Mouse (Mus musculus): ENCODE measurements around the gene Cd44. TPM values are rescaled to one million over a fixed set of nuclear protein-coding genes. Genes with fewer than 3 reads are reported as not detected.

The Cd44 gene
- polyA plus RNA-seq, 1 experiment from 2014 or later: 19.4 TPM

DNA sequence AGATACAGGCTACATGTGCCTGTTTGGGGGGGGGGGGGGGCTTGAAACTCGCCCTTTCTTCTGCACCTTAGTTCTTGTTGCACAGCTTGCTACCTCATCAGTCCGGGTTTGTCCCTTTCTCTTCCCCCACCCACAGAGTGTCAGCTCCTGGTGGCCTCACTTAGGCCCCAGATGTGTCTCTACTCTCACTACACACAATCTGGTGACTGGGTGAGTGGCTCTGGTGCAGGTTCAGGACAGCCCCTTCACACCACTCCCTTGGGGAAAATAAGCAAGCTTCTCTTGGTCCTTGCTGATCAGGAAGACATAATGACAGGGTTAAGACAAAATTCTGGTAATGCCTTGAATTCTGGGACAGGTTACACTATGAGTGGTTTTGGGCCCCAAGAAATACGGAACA lies 11.0 kb upstream of the Cd44 start:
- no peak overlapping the region for H3K4me2 ChIP-seq
- H3K27me3 ChIP-seq (replicated peaks): no peaks in the 10 kb centered on the region
- H3K4me3 ChIP-seq (replicated peaks): no peak overlapping the region
- H3K27ac ChIP-seq: no peak overlapping the region
- H3K36me3 ChIP-seq: no peaks in the 10 kb centered on the region
- no peaks in the 10 kb centered on the region for H3K4me1 ChIP-seq
- no peak for ATAC-seq (ENCODE audit: insufficient read depth, low FRiP score, low read depth)
- 77% methylated on average over 3 of the region's 3 CpGs for WGBS
- no peaks in the 10 kb centered on the region for H3K9me3 ChIP-seq
- H3K9ac ChIP-seq: no peak overlapping the region

DNA sequence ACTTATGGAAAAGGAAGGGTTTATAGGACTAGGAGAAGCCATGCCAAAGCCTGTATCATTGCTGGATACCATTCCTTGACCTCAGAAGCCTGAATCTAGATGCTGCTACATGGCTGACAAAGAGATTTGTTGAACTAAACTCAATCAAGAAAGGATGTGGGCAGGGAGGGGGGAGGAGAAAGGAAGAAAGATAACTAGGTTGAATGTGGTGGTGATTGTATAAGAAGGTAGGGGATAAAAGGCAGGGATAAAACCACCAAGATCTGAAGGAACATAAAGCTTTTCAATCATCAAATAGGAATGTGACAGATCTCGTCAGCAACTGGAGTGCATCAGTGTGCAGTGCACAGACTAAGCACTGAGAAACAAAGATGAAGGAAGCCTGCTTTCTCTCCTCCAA lies 7.9 kb upstream of the Cd44 start:
- Histone ChIP-seq H3K4me1 (no peaks in the 10 kb centered on the region), H3K4me2 (no peak overlapping the region), H3K9ac (no peak overlapping the region), H3K27me3 (replicated peaks) (no peaks in the 10 kb centered on the region), H3K9me3 (no peaks in the 10 kb centered on the region), H3K36me3 (no peaks in the 10 kb centered on the region), H3K4me3 (replicated peaks) (no peak overlapping the region), H3K27ac (no peak overlapping the region)
- no peak for ATAC-seq (ENCODE audit: insufficient read depth, low FRiP score, low read depth)
- 75% methylated on average over 1 of the region's 1 CpGs for WGBS

DNA sequence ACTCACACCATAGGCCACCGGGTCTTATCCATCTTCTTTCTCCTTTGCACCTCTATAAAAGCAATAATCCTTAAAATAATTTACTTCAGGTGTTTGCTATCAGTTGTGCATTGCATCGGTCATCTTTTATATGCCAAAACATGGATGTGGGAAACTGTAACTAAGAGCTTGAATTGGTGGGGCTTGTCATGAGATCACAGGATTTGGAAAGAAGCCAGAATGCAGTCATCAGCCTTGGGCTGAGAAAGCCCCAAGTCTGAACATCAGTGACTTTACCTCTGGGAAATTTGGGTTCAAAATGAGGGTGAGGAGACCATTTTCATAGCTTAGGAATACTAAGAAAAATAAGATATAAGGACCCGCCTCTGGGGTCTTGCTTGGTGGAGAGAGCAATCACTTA lies 4.1 kb upstream of the Cd44 start:
- no peak overlapping the region for H3K4me3 ChIP-seq (replicated peaks)
- H3K4me2 ChIP-seq: no peak overlapping the region
- H3K9ac ChIP-seq: no peak overlapping the region
- no peaks in the 10 kb centered on the region for H3K9me3 ChIP-seq
- H3K36me3 ChIP-seq: no peaks in the 10 kb centered on the region
- WGBS: 72% methylated on average over 3 of the region's 3 CpGs
- H3K27ac ChIP-seq: no peak overlapping the region
- 0 out of 2 replicates have a peak, but pooled peaks cover 3% of the 10 kb centered on the region for H3K4me1 ChIP-seq
- no peak for ATAC-seq (ENCODE audit: insufficient read depth, low FRiP score, low read depth)
- no peaks in the 10 kb centered on the region for H3K27me3 ChIP-seq (replicated peaks)

DNA sequence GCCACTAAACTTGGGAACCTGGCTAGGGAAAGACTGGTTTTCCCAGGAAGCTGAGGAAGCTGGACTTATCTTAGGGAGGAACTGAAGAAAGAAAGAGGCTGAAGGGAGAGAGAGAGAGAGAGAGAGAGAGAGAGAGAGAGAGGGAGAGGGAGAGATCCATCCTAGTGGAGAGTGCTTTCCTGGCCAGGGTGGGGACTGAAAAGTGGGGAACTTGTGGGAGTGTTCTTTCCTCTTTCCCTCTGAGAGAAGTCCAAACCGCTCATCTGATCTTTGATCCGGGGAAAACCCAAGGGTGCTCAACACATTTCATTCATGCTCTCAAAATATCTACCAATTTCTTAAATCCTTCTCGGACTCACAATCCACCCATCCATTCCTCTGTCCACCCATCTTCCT lies 361 bp upstream of the Cd44 start:
- Histone ChIP-seq H3K36me3 (no peaks in the 10 kb centered on the region), H3K4me3 (replicated peaks) (peak overlapping the region; percentile 57), H3K9me3 (no peaks in the 10 kb centered on the region), H3K4me1 (0 out of 2 replicates have a peak, but pooled peaks cover 3% of the 10 kb centered on the region), H3K27me3 (replicated peaks) (no peaks in the 10 kb centered on the region), H3K4me2 (peak overlapping the region; percentile 85), H3K27ac (0 out of 2 replicates have a peak overlapping the region, but pooled peaks have one; percentile 66), H3K9ac (no peak overlapping the region)
- WGBS: 13% methylated on average over 3 of the region's 3 CpGs
- peak; percentile 28; the same call in 1 of the 2 replicates for ATAC-seq (ENCODE audit: insufficient read depth, low FRiP score, low read depth)

DNA sequence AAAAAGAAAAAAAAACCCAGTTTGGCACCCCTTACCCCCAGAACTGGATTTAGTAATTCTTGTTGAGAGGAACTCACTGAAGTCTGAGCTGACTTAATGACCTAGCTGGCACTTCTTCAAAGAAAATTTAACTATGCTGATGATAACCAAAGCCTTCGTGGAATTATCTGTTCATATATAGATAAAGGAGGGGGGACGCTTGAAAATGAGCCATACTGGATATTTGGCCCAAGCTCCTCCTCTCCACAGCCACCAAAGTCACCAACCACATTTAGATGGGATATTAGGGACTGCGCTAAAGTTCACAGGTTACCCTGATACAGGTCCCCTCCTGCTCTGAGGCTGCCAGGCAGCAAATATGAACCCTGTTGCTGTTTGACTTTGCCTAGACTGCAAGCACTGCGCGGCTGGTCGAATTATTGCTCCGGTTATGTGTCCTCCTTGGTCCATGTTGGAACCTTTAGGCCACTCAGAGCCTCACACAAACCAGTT lies 1.2 kb downstream of the Cd44 start:
- ATAC-seq (ENCODE audit: insufficient read depth, low FRiP score, low read depth): no peak
- Histone ChIP-seq H3K4me1 (0 out of 2 replicates have a peak, but pooled peaks cover 3% of the 10 kb centered on the region), H3K9me3 (no peaks in the 10 kb centered on the region), H3K9ac (peak overlapping the region; percentile 53; the same call in 1 of the 2 replicates), H3K27me3 (replicated peaks) (no peaks in the 10 kb centered on the region), H3K27ac (no peak overlapping the region), H3K4me2 (peak overlapping the region; percentile 85), H3K4me3 (replicated peaks) (peak overlapping the region; percentile 57), H3K36me3 (no peaks in the 10 kb centered on the region)
- 53% methylated on average over 7 of the region's 7 CpGs for WGBS

DNA sequence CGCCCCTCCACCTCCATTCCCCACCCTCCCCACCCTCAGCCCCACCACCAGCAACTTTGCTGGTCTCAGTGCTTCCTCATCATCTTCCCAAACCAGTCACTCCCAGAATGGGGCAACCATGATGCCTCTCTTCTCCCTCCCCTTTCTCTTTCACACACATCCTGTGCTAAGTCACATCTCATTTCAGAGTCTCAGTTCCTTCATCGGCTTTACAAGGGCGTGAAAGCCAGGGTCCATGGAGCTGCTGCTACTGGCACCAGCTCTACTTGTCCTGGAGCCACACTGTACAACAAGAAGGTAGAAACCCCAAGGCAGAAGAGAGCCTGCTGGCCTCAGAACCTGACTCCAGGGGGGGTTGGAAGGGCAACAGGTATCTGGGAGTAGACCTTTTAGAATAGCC lies 2.2 kb downstream of the Cd44 start:
- no peak overlapping the region for H3K9ac ChIP-seq
- 56% methylated on average over 3 of the region's 3 CpGs for WGBS

DNA sequence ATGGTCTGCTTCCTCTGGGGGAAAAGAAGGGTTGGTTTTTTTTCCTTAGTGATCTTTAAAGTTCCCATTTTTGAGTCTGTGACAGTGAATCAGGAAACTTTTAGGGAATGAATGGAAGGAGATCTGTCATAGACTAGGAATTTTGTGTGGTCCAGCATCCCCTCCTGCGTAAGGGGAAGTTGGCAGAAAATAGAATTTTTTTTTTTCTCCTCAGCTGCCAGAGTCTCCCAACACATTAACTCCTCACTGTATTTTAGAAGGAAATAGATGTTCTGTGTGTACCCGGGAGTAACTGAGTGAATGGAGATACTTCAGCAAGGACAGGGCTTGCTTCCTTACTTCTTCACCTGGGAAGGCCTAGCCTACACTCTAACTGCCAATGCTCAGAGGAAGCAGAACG lies 2.9 kb downstream of the Cd44 start:
- no peaks in the 10 kb centered on the region for H3K9me3 ChIP-seq
- 60% methylated on average over 3 of the region's 3 CpGs for WGBS
- no peak overlapping the region for H3K27ac ChIP-seq
- no peak overlapping the region for H3K9ac ChIP-seq
- H3K4me2 ChIP-seq: 0 out of 2 replicates have a peak overlapping the region, but pooled peaks have one; percentile 85
- H3K27me3 ChIP-seq (replicated peaks): no peaks in the 10 kb centered on the region
- no peak for ATAC-seq (ENCODE audit: insufficient read depth, low FRiP score, low read depth)
- no peaks in the 10 kb centered on the region for H3K36me3 ChIP-seq
- H3K4me3 ChIP-seq (replicated peaks): peak overlapping the region; percentile 2; the same call in 1 of the 2 replicates
- peaks cover 5% of the 10 kb centered on the region; the same call in 1 of the 2 replicates for H3K4me1 ChIP-seq

More for the DNA sequence above, 2.2 kb downstream of the Cd44 start:
- H3K4me1 ChIP-seq: peaks cover 4% of the 10 kb centered on the region; the same call in 1 of the 2 replicates
- peak overlapping the region; percentile 85 for H3K4me2 ChIP-seq
- no peak for ATAC-seq (ENCODE audit: insufficient read depth, low FRiP score, low read depth)
- peak overlapping the region; percentile 57; the same call in 1 of the 2 replicates for H3K4me3 ChIP-seq (replicated peaks)
- H3K36me3 ChIP-seq: no peaks in the 10 kb centered on the region
- H3K27ac ChIP-seq: no peak overlapping the region
- no peaks in the 10 kb centered on the region for H3K27me3 ChIP-seq (replicated peaks)
- H3K9me3 ChIP-seq: no peaks in the 10 kb centered on the region

DNA sequence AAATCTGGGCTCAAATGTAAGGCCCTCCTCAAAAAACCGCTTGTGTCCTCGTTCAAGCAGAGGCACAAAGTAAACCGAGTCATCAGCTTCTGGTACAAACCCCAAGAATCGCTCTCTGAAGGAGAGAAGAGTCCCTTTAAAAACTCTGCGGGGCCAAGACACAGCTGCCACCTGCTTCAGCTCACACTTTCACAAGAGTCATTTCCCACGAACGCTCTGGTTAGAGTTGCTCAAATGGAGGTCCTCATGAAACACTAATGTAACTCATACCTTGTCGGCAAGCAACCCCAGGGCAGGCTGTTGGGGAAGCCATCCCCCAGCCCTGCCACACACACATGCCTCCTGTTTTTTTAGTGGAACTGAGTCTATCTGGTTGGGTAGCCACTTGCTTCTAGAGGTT lies 5.3 kb downstream of the Cd44 start:
- H3K9me3 ChIP-seq: no peaks in the 10 kb centered on the region
- H3K9ac ChIP-seq: no peak overlapping the region
- peaks cover 2% of the 10 kb centered on the region; the same call in 1 of the 2 replicates for H3K4me1 ChIP-seq
- ATAC-seq (ENCODE audit: insufficient read depth, low FRiP score, low read depth): no peak
- H3K4me3 ChIP-seq (replicated peaks): no peak overlapping the region
- whole genome bisulfite sequencing: 77% methylated on average over 8 of the region's 8 CpGs
- no peaks in the 10 kb centered on the region for H3K36me3 ChIP-seq
- H3K27me3 ChIP-seq (replicated peaks): no peaks in the 10 kb centered on the region
- H3K4me2 ChIP-seq: no peak overlapping the region
- no peak overlapping the region for H3K27ac ChIP-seq

DNA sequence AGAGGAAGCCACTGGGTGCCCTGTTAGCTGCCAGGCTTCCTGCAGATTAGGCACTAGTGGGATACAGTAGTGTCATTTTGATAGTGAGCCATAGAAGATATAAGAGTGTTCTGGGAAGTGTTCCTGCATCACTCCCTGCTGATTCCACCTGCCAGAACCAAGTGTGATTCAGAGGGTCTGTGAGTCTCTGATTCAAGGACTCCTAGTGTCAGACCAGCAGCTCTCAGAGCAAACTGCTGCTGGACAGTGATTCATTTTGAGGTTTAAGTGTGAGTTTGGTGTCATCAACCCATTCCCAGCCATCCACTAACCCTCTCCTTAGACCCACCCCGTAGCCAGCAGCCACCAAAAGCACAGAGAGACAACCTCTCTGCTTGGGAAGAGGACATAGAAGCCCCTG lies 6.3 kb downstream of the Cd44 start:
- ATAC-seq (ENCODE audit: insufficient read depth, low FRiP score, low read depth): no peak
- H3K4me3 ChIP-seq (replicated peaks): no peak overlapping the region
- 91% methylated on average over 1 of the region's 1 CpGs for WGBS
- H3K27ac ChIP-seq: no peak overlapping the region
- no peak overlapping the region for H3K4me2 ChIP-seq
- peaks cover 2% of the 10 kb centered on the region; the same call in 1 of the 2 replicates for H3K4me1 ChIP-seq
- H3K27me3 ChIP-seq (replicated peaks): no peaks in the 10 kb centered on the region
- no peaks in the 10 kb centered on the region for H3K36me3 ChIP-seq
- no peaks in the 10 kb centered on the region for H3K9me3 ChIP-seq
- H3K9ac ChIP-seq: no peak overlapping the region

DNA sequence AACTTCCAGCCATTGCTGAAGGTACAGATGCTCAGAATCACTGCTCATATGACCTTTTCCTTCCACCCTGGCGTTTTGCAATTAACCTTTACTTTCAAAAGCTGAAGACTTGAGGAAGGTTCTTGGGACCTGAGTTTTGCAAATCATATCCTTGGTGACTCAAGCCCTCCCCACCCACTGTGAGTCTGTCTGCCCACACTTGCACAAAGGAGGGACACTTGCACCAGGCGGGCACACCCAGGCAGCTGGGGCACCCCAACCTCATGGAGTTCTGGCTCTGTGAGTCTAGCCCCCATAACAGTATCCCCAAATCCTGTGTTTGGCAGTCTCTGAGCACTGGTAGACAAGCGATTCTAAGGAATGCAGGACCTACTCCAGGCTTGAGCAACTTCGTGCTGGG lies 6.7 kb downstream of the Cd44 start:
- Histone ChIP-seq H3K4me3 (replicated peaks) (no peak overlapping the region), H3K27me3 (replicated peaks) (no peaks in the 10 kb centered on the region), H3K4me1 (peaks cover 2% of the 10 kb centered on the region; the same call in 1 of the 2 replicates), H3K4me2 (no peak overlapping the region), H3K9ac (no peak overlapping the region), H3K36me3 (no peaks in the 10 kb centered on the region), H3K27ac (no peak overlapping the region), H3K9me3 (no peaks in the 10 kb centered on the region)
- no peak for ATAC-seq (ENCODE audit: insufficient read depth, low FRiP score, low read depth)
- 62% methylated on average over 4 of the region's 4 CpGs for WGBS

DNA sequence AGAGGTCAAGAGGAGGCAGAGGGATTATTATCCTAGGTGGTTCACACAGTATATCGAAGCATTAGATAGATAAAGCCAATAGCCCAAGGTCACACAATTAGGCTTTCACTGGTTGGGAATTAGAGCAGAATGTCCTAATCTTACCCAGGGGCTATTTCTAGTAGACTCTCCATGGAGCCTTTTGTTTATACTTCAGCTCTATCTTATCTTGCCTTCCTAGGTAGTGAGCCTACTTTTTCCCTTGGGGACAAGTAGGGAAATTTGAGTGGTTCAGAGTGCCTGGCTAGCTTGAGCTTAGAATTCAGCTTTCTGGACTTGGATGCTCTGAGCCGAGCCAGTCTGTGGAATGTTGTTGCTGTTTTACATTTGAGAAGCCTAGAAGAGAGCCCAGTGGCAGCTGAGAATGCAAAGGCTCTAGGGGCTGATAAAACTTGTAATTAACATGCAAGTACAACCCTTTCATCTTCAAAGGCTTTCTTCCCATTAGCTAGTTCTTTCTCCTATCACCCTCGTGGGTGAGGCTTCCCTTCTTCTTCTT lies 12.7 kb downstream of the Cd44 start:
- H3K27ac ChIP-seq: no peak overlapping the region
- no peaks in the 10 kb centered on the region for H3K27me3 ChIP-seq (replicated peaks)
- H3K36me3 ChIP-seq: no peaks in the 10 kb centered on the region
- no peak overlapping the region for H3K9ac ChIP-seq
- no peaks in the 10 kb centered on the region for H3K9me3 ChIP-seq
- H3K4me1 ChIP-seq: no peaks in the 10 kb centered on the region
- no peak overlapping the region for H3K4me3 ChIP-seq (replicated peaks)
- H3K4me2 ChIP-seq: no peak overlapping the region
- 29% methylated on average over 3 of the region's 3 CpGs for WGBS
- ATAC-seq (ENCODE audit: insufficient read depth, low FRiP score, low read depth): no peak

DNA sequence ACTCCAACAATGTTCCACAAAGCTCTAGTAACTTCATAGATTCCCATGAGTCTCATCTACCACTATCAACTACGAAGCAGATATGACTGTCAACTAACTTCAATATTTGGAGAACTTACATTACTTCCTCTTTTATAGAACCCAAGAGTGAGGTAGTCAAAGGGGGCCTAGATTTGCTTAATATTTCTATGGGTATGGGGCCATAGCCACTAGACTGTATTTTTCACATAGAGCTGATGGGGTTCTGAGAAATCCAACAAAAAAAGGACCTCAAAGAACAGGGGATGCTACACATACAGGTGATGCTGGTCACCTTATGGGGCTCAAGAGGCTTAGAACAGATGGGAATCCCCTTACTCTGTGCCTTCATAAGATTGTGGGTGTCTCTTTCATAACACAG lies 14.3 kb downstream of the Cd44 start:
- Histone ChIP-seq H3K36me3 (no peaks in the 10 kb centered on the region), H3K9me3 (no peaks in the 10 kb centered on the region), H3K4me1 (peaks cover 11% of the 10 kb centered on the region; the same call in 1 of the 2 replicates), H3K4me3 (replicated peaks) (no peak overlapping the region), H3K27me3 (replicated peaks) (no peaks in the 10 kb centered on the region), H3K27ac (no peak overlapping the region), H3K9ac (no peak overlapping the region), H3K4me2 (no peak overlapping the region)
- 93% methylated on average over 1 of the region's 1 CpGs for WGBS
- ATAC-seq (ENCODE audit: insufficient read depth, low FRiP score, low read depth): no peak

All from stomach, embryonic 15.5 days (tissue).